Mouse (Mus musculus): ENCODE data around the gene Emd. TPM values are rescaled to one million over a fixed set of nuclear protein-coding genes. Genes with fewer than 3 reads are reported as not detected.
"Not testable (repeated sequence)": the region's sequence is repeated elsewhere in the genome, so short reads cannot be mapped to it uniquely, and the experiment has no call there.

Emd gene
- 13.8 and 14.6 TPM in 2 replicates for polyA plus RNA-seq (2015; fragmentation: Nextera tagmentation; extraction: Ambion mirVana)

GRCm38 (mm10) chrX:74254153-74254887 lies at the start of gene Emd:
Gene Emd (plus strand): TSS chrX:74254687.
- peak within 1 kb of the TSS; percentile 66 for H3K4me2 ChIP-seq (replicated peaks; ENCODE audit: low read depth)
- H3K4me1 ChIP-seq (replicated peaks; ENCODE audit: control insufficient read depth, insufficient read depth, low read length) = no peaks in the 10 kb centered on the region
- peak within 1 kb of the TSS; percentile 66 for H3K9ac ChIP-seq (ENCODE audit: low read depth, low read length)
- H3K27me3 ChIP-seq (replicated peaks; ENCODE audit: control insufficient read depth, insufficient read depth, low read length) = no peaks in the 10 kb centered on the region
- H3K27ac ChIP-seq (ENCODE audit: low read depth, low read length) = peak within 1 kb of the TSS; percentile 86
- TF ChIP-seq CTCF (IDR thresholded peaks at IDR 0.05; ENCODE audit: low read depth) = no peak
- peak; percentile 98 for ATAC-seq
- H3K36me3 ChIP-seq (ENCODE audit: control insufficient read depth, insufficient read depth) = 0 out of 2 replicates have a peak, but pooled peaks cover 5% of the 10 kb centered on the region
- H3K9me3 ChIP-seq (ENCODE audit: control insufficient read depth) = no peaks in the 10 kb centered on the region
- 29% methylated on average over 39 of the region's 39 CpGs for WGBS
- H3K4me3 ChIP-seq (ENCODE audit: low read depth, low read length) = peak within 1 kb of the TSS; percentile 56

- Histone ChIP-seq H3K27me3 (replicated peaks; ENCODE audit: control insufficient read depth, insufficient read depth, low read length) (no peaks in the 10 kb centered on the region), H3K4me1 (replicated peaks; ENCODE audit: control insufficient read depth, insufficient read depth, low read length) (no peaks in the 10 kb centered on the region), H3K4me2 (replicated peaks; ENCODE audit: low read depth) (no peak overlapping the region), H3K27ac (ENCODE audit: low read depth, low read length) (no peak overlapping the region), H3K36me3 (ENCODE audit: control insufficient read depth, insufficient read depth) (peaks cover 3% of the 10 kb centered on the region; the same call in 1 of the 2 replicates), H3K9ac (ENCODE audit: low read depth, low read length) (no peak overlapping the region), H3K9me3 (ENCODE audit: control insufficient read depth) (no peaks in the 10 kb centered on the region), H3K4me3 (ENCODE audit: low read depth, low read length) (no peak overlapping the region)
- 94% methylated on average over 4 of the region's 4 CpGs for WGBS
- no peak for TF ChIP-seq CTCF (IDR thresholded peaks at IDR 0.05; ENCODE audit: low read depth)
- ATAC-seq = no peak
Measured at GRCm38 (mm10) chrX:74218496-74218895, 36.0 kb upstream of the Emd start.

GRCm38 (mm10) chrX:74219449-74219848 lies 35.0 kb upstream of the Emd start:
- no peak overlapping the region for H3K4me3 ChIP-seq (ENCODE audit: low read depth, low read length)
- no peaks in the 10 kb centered on the region for H3K9me3 ChIP-seq (ENCODE audit: control insufficient read depth)
- no peak overlapping the region for H3K27ac ChIP-seq (ENCODE audit: low read depth, low read length)
- no peak for ATAC-seq
- H3K9ac ChIP-seq (ENCODE audit: low read depth, low read length) = no peak overlapping the region
- WGBS = 49% methylated on average over 13 of the region's 13 CpGs
- TF ChIP-seq CTCF (IDR thresholded peaks at IDR 0.05; ENCODE audit: low read depth) = no peak
- H3K4me2 ChIP-seq (replicated peaks; ENCODE audit: low read depth) = no peak overlapping the region
- H3K4me1 ChIP-seq (replicated peaks; ENCODE audit: control insufficient read depth, insufficient read depth, low read length) = no peaks in the 10 kb centered on the region
- peaks cover 7% of the 10 kb centered on the region; the same call in 1 of the 2 replicates for H3K36me3 ChIP-seq (ENCODE audit: control insufficient read depth, insufficient read depth)
- no peaks in the 10 kb centered on the region for H3K27me3 ChIP-seq (replicated peaks; ENCODE audit: control insufficient read depth, insufficient read depth, low read length)

GRCm38 (mm10) chrX:74220099-74220498 lies 34.4 kb upstream of the Emd start:
- H3K36me3 ChIP-seq (ENCODE audit: control insufficient read depth, insufficient read depth); H3K27me3 ChIP-seq (replicated peaks; ENCODE audit: control insufficient read depth, insufficient read depth, low read length); H3K4me3 ChIP-seq (ENCODE audit: low read depth, low read length); H3K9me3 ChIP-seq (ENCODE audit: control insufficient read depth); H3K27ac ChIP-seq (ENCODE audit: low read depth, low read length); H3K9ac ChIP-seq (ENCODE audit: low read depth, low read length); H3K4me2 ChIP-seq (replicated peaks; ENCODE audit: low read depth); H3K4me1 ChIP-seq (replicated peaks; ENCODE audit: control insufficient read depth, insufficient read depth, low read length); ATAC-seq: not testable (repeated sequence)
- WGBS = 50% methylated on average over 1 of the region's 1 CpGs

GRCm38 (mm10) chrX:74230038-74230437 lies 24.4 kb upstream of the Emd start:
- Histone ChIP-seq H3K9me3 (ENCODE audit: control insufficient read depth) (no peaks in the 10 kb centered on the region), H3K4me1 (replicated peaks; ENCODE audit: control insufficient read depth, insufficient read depth, low read length) (no peaks in the 10 kb centered on the region), H3K27me3 (replicated peaks; ENCODE audit: control insufficient read depth, insufficient read depth, low read length) (no peaks in the 10 kb centered on the region), H3K36me3 (ENCODE audit: control insufficient read depth, insufficient read depth) (peaks cover 7% of the 10 kb centered on the region; the same call in 1 of the 2 replicates), H3K4me3 (ENCODE audit: low read depth, low read length) (no peak overlapping the region), H3K9ac (ENCODE audit: low read depth, low read length) (no peak overlapping the region), H3K4me2 (replicated peaks; ENCODE audit: low read depth) (no peak overlapping the region), H3K27ac (ENCODE audit: low read depth, low read length) (no peak overlapping the region)
- no peak for ATAC-seq
- WGBS = 43% methylated on average over 1 of the region's 1 CpGs
- no peak for TF ChIP-seq CTCF (IDR thresholded peaks at IDR 0.05; ENCODE audit: low read depth)

- Histone ChIP-seq H3K27ac (ENCODE audit: low read depth, low read length) (no peak overlapping the region), H3K9ac (ENCODE audit: low read depth, low read length) (no peak overlapping the region), H3K4me3 (ENCODE audit: low read depth, low read length) (no peak overlapping the region), H3K36me3 (ENCODE audit: control insufficient read depth, insufficient read depth) (peaks cover 23% of the 10 kb centered on the region; the same call in 1 of the 2 replicates), H3K9me3 (ENCODE audit: control insufficient read depth) (no peaks in the 10 kb centered on the region), H3K4me1 (replicated peaks; ENCODE audit: control insufficient read depth, insufficient read depth, low read length) (no peaks in the 10 kb centered on the region), H3K27me3 (replicated peaks; ENCODE audit: control insufficient read depth, insufficient read depth, low read length) (no peaks in the 10 kb centered on the region), H3K4me2 (replicated peaks; ENCODE audit: low read depth) (no peak overlapping the region)
- no peak for TF ChIP-seq CTCF (IDR thresholded peaks at IDR 0.05; ENCODE audit: low read depth)
- no peak for ATAC-seq
- 90% methylated on average over 5 of the region's 5 CpGs for WGBS
Measured at GRCm38 (mm10) chrX:74233196-74233595, 21.3 kb upstream of the Emd start.

All from intestine, postnatal 0 days (tissue).